12 mouse cellular contexts compared by ENCODE assay signal in genomic region chr6:6463807-6464470, GRCm38 (mm10).
DNase-seq lines count a peak whose midpoint lies in the region; ATAC-seq lines count a peak whose summit lies in the region.
"Had no signal": no experiment of that assay in that cellular context is flagged by ENCODE, and none has a peak within 500 bp of the region (broad histone marks: within the 10 kb centered on the region; RNA-seq: fewer than 3 reads in every experiment).

No protein-coding gene starts in this region.

- H3K4me2 ChIP-seq in forebrain, embryonic 13.5 days: no peak overlapping the region
- no peak overlapping the region for H3K4me2 ChIP-seq in kidney, embryonic 16.5 days (replicated peaks; ENCODE audit: low read depth, low read length)
- H3K4me2 ChIP-seq in neural tube, embryonic 13.5 days: peak overlapping the region; percentile 9; the same call in 1 of the 2 replicates
- no peak overlapping the region for H3K4me2 ChIP-seq in heart, embryonic 12.5 days
- H3K4me2 ChIP-seq: limb, embryonic 13.5 days had no signal

- no peak overlapping the region for H3K9ac ChIP-seq in forebrain, embryonic 13.5 days
- no peak overlapping the region for H3K9ac ChIP-seq in kidney, embryonic 16.5 days (replicated peaks; ENCODE audit: low read length)
- no peak overlapping the region for H3K9ac ChIP-seq in neural tube, embryonic 13.5 days
- no peak overlapping the region for H3K9ac ChIP-seq in heart, embryonic 12.5 days
- H3K9ac ChIP-seq: limb, embryonic 13.5 days had no signal

- 16% methylated on average over 7 of the region's 7 CpGs for WGBS in forebrain, embryonic 13.5 days
- 11% methylated on average over 7 of the region's 7 CpGs for WGBS in kidney, embryonic 16.5 days
- WGBS in neural tube, embryonic 13.5 days: 8% methylated on average over 7 of the region's 7 CpGs
- WGBS in heart, embryonic 12.5 days: 43% methylated on average over 7 of the region's 7 CpGs
- WGBS in heart, embryonic 10.5 days: 47% methylated on average over 7 of the region's 7 CpGs

- peak overlapping the region; percentile 63; the same call in 1 of the 2 replicates for H3K27ac ChIP-seq in forebrain, embryonic 13.5 days
- H3K27ac ChIP-seq in kidney, embryonic 16.5 days (ENCODE audit: low read length): no peak overlapping the region
- no peak overlapping the region for H3K27ac ChIP-seq in neural tube, embryonic 13.5 days (replicated peaks)
- H3K27ac ChIP-seq in heart, embryonic 12.5 days (ENCODE audit: poor library complexity, severe bottlenecking): no peak overlapping the region
- no peak overlapping the region for H3K27ac ChIP-seq in heart, embryonic 10.5 days
- H3K27ac ChIP-seq: limb, embryonic 13.5 days had no signal

- H3K4me1 ChIP-seq in forebrain, embryonic 13.5 days: peaks cover 36% of the 10 kb centered on the region
- H3K4me1 ChIP-seq in kidney, embryonic 16.5 days (ENCODE audit: insufficient read depth, low read length): peaks cover 5% of the 10 kb centered on the region
- peaks cover 24% of the 10 kb centered on the region for H3K4me1 ChIP-seq in neural tube, embryonic 13.5 days (replicated peaks)
- peaks cover 25% of the 10 kb centered on the region for H3K4me1 ChIP-seq in heart, embryonic 12.5 days (replicated peaks)
- peaks cover 30% of the 10 kb centered on the region for H3K4me1 ChIP-seq in heart, embryonic 10.5 days

- no peaks in the 10 kb centered on the region for H3K9me3 ChIP-seq in forebrain, embryonic 13.5 days (replicated peaks)
- H3K9me3 ChIP-seq in kidney, embryonic 16.5 days (ENCODE audit: low read length): no peaks in the 10 kb centered on the region
- H3K9me3 ChIP-seq in neural tube, embryonic 13.5 days: no peaks in the 10 kb centered on the region
- no peaks in the 10 kb centered on the region for H3K9me3 ChIP-seq in heart, embryonic 12.5 days (replicated peaks)
- H3K9me3 ChIP-seq in heart, embryonic 10.5 days: no peaks in the 10 kb centered on the region
- H3K9me3 ChIP-seq: limb, embryonic 13.5 days had no signal

- peak; percentile 70 for ATAC-seq in forebrain, embryonic 13.5 days
- peak; percentile 59; the same call in 1 of the 2 replicates for ATAC-seq in kidney, embryonic 16.5 days (ENCODE audit: low FRiP score, low TSS enrichment)
- peak; percentile 89 for ATAC-seq in neural tube, embryonic 13.5 days (ENCODE audit: low read depth)
- no peak for ATAC-seq in heart, embryonic 12.5 days (ENCODE audit: insufficient number of reproducible peaks, low FRiP score)
- ATAC-seq: activated CD4-positive, CD25-positive, alpha-beta regulatory T cell, adult 4 months had no signal

- H3K4me3 ChIP-seq in forebrain, embryonic 13.5 days: no peak overlapping the region
- H3K4me3 ChIP-seq in kidney, embryonic 16.5 days (ENCODE audit: low read length): no peak overlapping the region
- H3K4me3 ChIP-seq in neural tube, embryonic 13.5 days: no peak overlapping the region
- no peak overlapping the region for H3K4me3 ChIP-seq in heart, embryonic 12.5 days
- no peak overlapping the region for H3K4me3 ChIP-seq in heart, embryonic 10.5 days
- H3K4me3 ChIP-seq: limb, embryonic 13.5 days had no signal

- H3K36me3 ChIP-seq in forebrain, embryonic 13.5 days (ENCODE audit: poor library complexity, severe bottlenecking): no peaks in the 10 kb centered on the region
- no peaks in the 10 kb centered on the region for H3K36me3 ChIP-seq in kidney, embryonic 16.5 days (ENCODE audit: insufficient read depth, low read length)
- no peaks in the 10 kb centered on the region for H3K36me3 ChIP-seq in neural tube, embryonic 13.5 days
- H3K36me3 ChIP-seq in heart, embryonic 12.5 days: no peaks in the 10 kb centered on the region
- H3K36me3 ChIP-seq in heart, embryonic 10.5 days: no peaks in the 10 kb centered on the region
- H3K36me3 ChIP-seq: limb, embryonic 13.5 days had no signal

- no peaks in the 10 kb centered on the region for H3K27me3 ChIP-seq in forebrain, embryonic 13.5 days
- no peaks in the 10 kb centered on the region for H3K27me3 ChIP-seq in kidney, embryonic 16.5 days (ENCODE audit: insufficient read depth, low read length)
- H3K27me3 ChIP-seq in neural tube, embryonic 13.5 days: peaks cover 13% of the 10 kb centered on the region; the same call in 1 of the 2 replicates
- no peaks in the 10 kb centered on the region for H3K27me3 ChIP-seq in heart, embryonic 12.5 days (replicated peaks)
- H3K27me3 ChIP-seq in heart, embryonic 10.5 days (ENCODE audit: insufficient read depth, poor library complexity, severe bottlenecking): no peaks in the 10 kb centered on the region
- H3K27me3 ChIP-seq: limb, embryonic 13.5 days had no signal

- DNase-seq in kidney, adult 9 months: peak; percentile 20
- DNase-seq in kidney, postnatal 25 days: no peak
- DNase-seq in heart, embryonic 10.5 days (ENCODE audit: low spot score): no peak
- DNase-seq in cerebellum, adult 9-11 months: no peak
- DNase-seq: cerebellum, adult 18-20 months; lung, postnatal 36 days had no signal
